ENCODE assay signal across 9 mouse cellular contexts in genomic region chr17:9023198-9023942, GRCm38 (mm10). TPM values are rescaled to one million over a fixed set of nuclear protein-coding genes. Genes with fewer than 3 reads are reported as not detected.
DNase-seq lines count a peak whose midpoint lies in the region; ATAC-seq and TF ChIP-seq lines count a peak whose summit lies in the region.
"Had no signal": no experiment of that assay in that cellular context is flagged by ENCODE, and none has a peak within 500 bp of the region (broad histone marks: within the 10 kb centered on the region; RNA-seq: fewer than 3 reads in every experiment).

No protein-coding gene starts in this region.

- 0 out of 2 replicates have a peak, but pooled peaks have one; percentile 7 for TF ChIP-seq CTCF in heart, postnatal 0 days (IDR thresholded peaks at IDR 0.05; ENCODE audit: low read depth)
- peak; percentile 73 for TF ChIP-seq CTCF in hindbrain, postnatal 0 days (IDR thresholded peaks at IDR 0.05; ENCODE audit: low read depth)

- TF ChIP-seq EP300 in heart, postnatal 0 days (IDR thresholded peaks at IDR 0.05; ENCODE audit: low read depth), result no peak

- peaks cover 5% of the 10 kb centered on the region; the same call in 1 of the 2 replicates for H3K9me3 ChIP-seq in heart, postnatal 0 days (replicated peaks; ENCODE audit: control insufficient read depth, low read length)
- H3K9me3 ChIP-seq in hindbrain, postnatal 0 days (ENCODE audit: low read length), result no peaks in the 10 kb centered on the region
- H3K9me3 ChIP-seq in neural tube, embryonic 13.5 days, result no peaks in the 10 kb centered on the region
- no peaks in the 10 kb centered on the region for H3K9me3 ChIP-seq in heart, embryonic 10.5 days
- H3K9me3 ChIP-seq: lung, embryonic 15.5 days had no signal

- no peak overlapping the region for H3K4me3 ChIP-seq in heart, postnatal 0 days (ENCODE audit: low read depth, low read length)
- H3K4me3 ChIP-seq in hindbrain, postnatal 0 days (ENCODE audit: low read length), result no peak overlapping the region
- H3K4me3 ChIP-seq in neural tube, embryonic 13.5 days, result no peak overlapping the region
- H3K4me3 ChIP-seq in heart, embryonic 10.5 days, result no peak overlapping the region
- H3K4me3 ChIP-seq: lung, embryonic 15.5 days had no signal

- no peak for DNase-seq in heart, postnatal 0 days (ENCODE audit: low spot score)
- DNase-seq in heart, postnatal 14 days, result no peak
- peak; percentile 72 to 79 for DNase-seq in cerebellum, postnatal 10 days
- DNase-seq in hindbrain, postnatal 0 days (ENCODE audit: low spot score), result peak; percentile 87
- no peak for DNase-seq in liver
- no peak for DNase-seq in heart, embryonic 10.5 days (ENCODE audit: low spot score)
- DNase-seq in heart, adult 8-10 months (ENCODE audit: low spot score), result no peak

- 30% methylated on average over 14 of the region's 14 CpGs for WGBS in heart, postnatal 0 days
- 16% methylated on average over 14 of the region's 14 CpGs for WGBS in hindbrain, postnatal 0 days
- WGBS in neural tube, embryonic 13.5 days, result 29% methylated on average over 14 of the region's 14 CpGs
- WGBS in heart, embryonic 10.5 days, result 29% methylated on average over 14 of the region's 14 CpGs

- no peaks in the 10 kb centered on the region for H3K4me1 ChIP-seq in heart, postnatal 0 days (ENCODE audit: control insufficient read depth, insufficient read depth)
- H3K4me1 ChIP-seq in hindbrain, postnatal 0 days (ENCODE audit: insufficient read depth, low read length), result no peaks in the 10 kb centered on the region
- H3K4me1 ChIP-seq in neural tube, embryonic 13.5 days (replicated peaks), result peaks cover 19% of the 10 kb centered on the region
- no peaks in the 10 kb centered on the region for H3K4me1 ChIP-seq in heart, embryonic 10.5 days
- H3K4me1 ChIP-seq: lung, embryonic 15.5 days had no signal

- no peak overlapping the region for H3K9ac ChIP-seq in heart, postnatal 0 days (replicated peaks; ENCODE audit: low read depth, low read length)
- H3K9ac ChIP-seq in hindbrain, postnatal 0 days (replicated peaks; ENCODE audit: low read length), result no peak overlapping the region
- no peak overlapping the region for H3K9ac ChIP-seq in neural tube, embryonic 13.5 days
- H3K9ac ChIP-seq: lung, embryonic 15.5 days had no signal

- intact Hi-C loops in heart, postnatal 14 days (cut with DNase I), result no loop called here

- H3K27me3 ChIP-seq in heart, postnatal 0 days (ENCODE audit: control insufficient read depth, insufficient read depth, low read length), result no peaks in the 10 kb centered on the region
- no peaks in the 10 kb centered on the region for H3K27me3 ChIP-seq in hindbrain, postnatal 0 days (ENCODE audit: insufficient read depth, low read length)
- no peaks in the 10 kb centered on the region for H3K27me3 ChIP-seq in neural tube, embryonic 13.5 days
- H3K27me3 ChIP-seq in heart, embryonic 10.5 days (ENCODE audit: insufficient read depth, poor library complexity, severe bottlenecking), result 0 out of 2 replicates have a peak, but pooled peaks cover 7% of the 10 kb centered on the region
- H3K27me3 ChIP-seq: lung, embryonic 15.5 days had no signal

- H3K4me2 ChIP-seq in heart, postnatal 0 days (ENCODE audit: low read depth, low read length), result no peak overlapping the region
- H3K4me2 ChIP-seq in hindbrain, postnatal 0 days (ENCODE audit: low read depth, low read length), result peak overlapping the region; percentile 34
- peak overlapping the region; percentile 21; the same call in 1 of the 2 replicates for H3K4me2 ChIP-seq in neural tube, embryonic 13.5 days
- H3K4me2 ChIP-seq: lung, embryonic 15.5 days had no signal

- no peaks in the 10 kb centered on the region for H3K36me3 ChIP-seq in heart, postnatal 0 days (replicated peaks; ENCODE audit: control insufficient read depth, insufficient read depth, low read length)
- no peaks in the 10 kb centered on the region for H3K36me3 ChIP-seq in hindbrain, postnatal 0 days (ENCODE audit: insufficient read depth, low read length)
- H3K36me3 ChIP-seq in neural tube, embryonic 13.5 days, result no peaks in the 10 kb centered on the region
- no peaks in the 10 kb centered on the region for H3K36me3 ChIP-seq in heart, embryonic 10.5 days
- H3K36me3 ChIP-seq: lung, embryonic 15.5 days had no signal

- ATAC-seq in heart, postnatal 0 days (ENCODE audit: insufficient read depth, low read depth), result no peak
- ATAC-seq in hindbrain, postnatal 0 days, result peak; percentile 90
- ATAC-seq in neural tube, embryonic 13.5 days (ENCODE audit: low read depth), result peak; percentile 74

- no peak overlapping the region for H3K27ac ChIP-seq in heart, postnatal 0 days (ENCODE audit: low read depth)
- H3K27ac ChIP-seq in hindbrain, postnatal 0 days, result peak overlapping the region; percentile 66
- peak overlapping the region; percentile 54 for H3K27ac ChIP-seq in neural tube, embryonic 13.5 days (replicated peaks)
- no peak overlapping the region for H3K27ac ChIP-seq in heart, embryonic 10.5 days
- H3K27ac ChIP-seq: lung, embryonic 15.5 days had no signal

RNA-seq across cellular contexts. Expression of gene 1700010I14Rik, which starts 35.2 kb away (rescaled TPM):
- total RNA-seq in heart, postnatal 0 days (2014; rRNA removed; ENCODE audit: low replicate concordance), result not detected in 2 replicates
- 0.08 and 0.15 TPM in 2 replicates for polyA plus RNA-seq in heart, postnatal 0 days (2015; fragmentation: Nextera tagmentation; extraction: Ambion mirVana)
- total RNA-seq in heart, postnatal 14 days (2021), result under 1 TPM in 1 of 2 experiments, not detected in 1; 0.34 TPM
- total RNA-seq in hindbrain, postnatal 0 days (2014; rRNA removed), result 0.84 and 2.3 TPM in 2 replicates
- polyA plus RNA-seq in hindbrain, postnatal 0 days (2015; fragmentation: Nextera tagmentation; extraction: Ambion mirVana), result 2.8 TPM in 2 replicates
- polyA plus RNA-seq in neural tube, embryonic 13.5 days (2015; fragmentation: Nextera tagmentation; extraction: Ambion mirVana), result 2.4 and 3.5 TPM in 2 replicates
- polyA plus RNA-seq in heart, embryonic 10.5 days (2016; fragmentation: Nextera tagmentation; extraction: Ambion mirVana), result 1.2 and 2.1 TPM in 2 replicates
- total RNA-seq in heart, adult 8-10 months (2022), result under 1 TPM in 2 of 4 experiments, not detected in 2; 0.16 to 0.40 TPM

Comparison
In these comparisons a context has a peak if more than half of its experiments do, and no peak if none do; other contexts are left out.
1. DNase-seq: peak in cerebellum, postnatal 10 days (2 of 2) and hindbrain, postnatal 0 days (single experiment); none in heart, postnatal 0 days (single experiment), heart, postnatal 14 days (0 of 2), liver (single experiment), heart, embryonic 10.5 days (single experiment) and heart, adult 8-10 months (single experiment).
2. H3K27ac ChIP-seq: peak in hindbrain, postnatal 0 days (single experiment) and neural tube, embryonic 13.5 days (single experiment); none in heart, postnatal 0 days (single experiment) and heart, embryonic 10.5 days (single experiment).